Mouse (Mus musculus) lung, postnatal 0 days (tissue): ENCODE data around the gene Qsox2.

Experiments
- CTCF ChIP-seq: IDR thresholded peaks from 2 replicates; pipeline ENCODE4 v1.5.1; 2016; ENCODE audit warnings: antibody characterized with exemption, mild to moderate bottlenecking
- EP300 ChIP-seq: IDR thresholded peaks from 2 replicates; pipeline ENCODE4 v1.6.1; 2016; ENCODE audit warnings: antibody characterized with exemption, mild to moderate bottlenecking, control low read depth

DNA sequence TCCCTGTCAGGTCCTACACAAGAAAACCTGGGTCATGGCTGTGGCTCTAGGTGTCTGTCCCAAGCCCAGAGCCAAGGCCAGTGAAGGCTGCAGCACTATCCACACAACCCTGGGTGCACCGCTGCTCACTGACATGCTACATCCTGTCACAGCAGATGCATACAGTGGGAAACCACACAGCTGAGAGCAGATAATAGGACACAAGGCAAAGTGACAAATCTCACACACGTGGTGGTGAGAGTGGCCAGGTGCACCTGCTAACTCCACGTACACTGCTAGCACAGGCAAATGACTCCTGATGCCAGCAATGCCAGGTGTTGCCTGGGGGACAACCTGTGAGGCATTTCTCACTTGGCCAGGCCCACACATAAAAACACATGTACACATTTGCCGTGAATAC is 12.1 kb downstream of the Qsox2 start:
- TF ChIP-seq EP300, result no peak
- TF ChIP-seq CTCF, result no peak
